Mouse (Mus musculus) ES-Bruce4 (cell line): ENCODE data around the gene Agrn.

Source experiments
- CTCF ChIP-seq: IDR thresholded peaks from one replicate; pipeline ENCODE4 v1.8.1; 2011; ENCODE audit warnings: low read depth, low read length
- POLR2A ChIP-seq: IDR thresholded peaks from one replicate; pipeline ENCODE4 v1.8.1; 2011; ENCODE audit warnings: low read length; ENCODE audit not compliant: insufficient read depth

GRCm38 (mm10) chr4:156185456-156185949 lies 11.8 kb downstream of the Agrn start:
- no peak for TF ChIP-seq POLR2A
- TF ChIP-seq CTCF = no peak
